Mouse (Mus musculus): ENCODE results near the gene Nfib.

Gene Nfib

GRCm38 (mm10) chr4:82394346-82394745 lies 311.2 kb downstream of the Nfib start:
- in situ Hi-C loops (cut with MboI, MseI) = no loop called here

GRCm38 (mm10) chr4:82393021-82393420 lies 312.5 kb downstream of the Nfib start:
- in situ Hi-C loops (cut with MboI, MseI) = no loop called here

- in situ Hi-C loops (cut with MboI, MseI) = no loop called here
Measured at GRCm38 (mm10) chr4:82392496-82392895, 313.1 kb downstream of the Nfib start.

- in situ Hi-C loops (cut with MboI, MseI) = no loop called here
Measured at GRCm38 (mm10) chr4:82391726-82392472, 313.7 kb downstream of the Nfib start.

GRCm38 (mm10) chr4:82390545-82390944 lies 315.0 kb downstream of the Nfib start:
- in situ Hi-C loops (cut with MboI, MseI) = no loop called here

- in situ Hi-C loops (cut with MboI, MseI) = no loop called here
Measured at GRCm38 (mm10) chr4:82389876-82390275, 315.7 kb downstream of the Nfib start.

- in situ Hi-C loops (cut with MboI, MseI) = no loop called here
Measured at GRCm38 (mm10) chr4:82387620-82388019, 317.9 kb downstream of the Nfib start.

GRCm38 (mm10) chr4:82386222-82386993 lies 319.1 kb downstream of the Nfib start:
- in situ Hi-C loops (cut with MboI, MseI) = no loop called here

- in situ Hi-C loops (cut with MboI, MseI) = no loop called here
Measured at GRCm38 (mm10) chr4:82385638-82386037, 319.9 kb downstream of the Nfib start.

- in situ Hi-C loops (cut with MboI, MseI) = no loop called here
Measured at GRCm38 (mm10) chr4:82383991-82384731, 321.4 kb downstream of the Nfib start.

GRCm38 (mm10) chr4:82383346-82383745 lies 322.2 kb downstream of the Nfib start:
- in situ Hi-C loops (cut with MboI, MseI) = no loop called here

GRCm38 (mm10) chr4:82381786-82382185 lies 323.8 kb downstream of the Nfib start:
- in situ Hi-C loops (cut with MboI, MseI) = no loop called here

- in situ Hi-C loops (cut with MboI, MseI) = no loop called here
Measured at GRCm38 (mm10) chr4:82380578-82380977, 325.0 kb downstream of the Nfib start.

GRCm38 (mm10) chr4:82378050-82378449 lies 327.5 kb downstream of the Nfib start:
- in situ Hi-C loops (cut with MboI, MseI) = no loop called here

GRCm38 (mm10) chr4:82377621-82378020 lies 327.9 kb downstream of the Nfib start:
- in situ Hi-C loops (cut with MboI, MseI) = no loop called here

- in situ Hi-C loops (cut with MboI, MseI) = no loop called here
Measured at GRCm38 (mm10) chr4:82374560-82374959, 331.0 kb downstream of the Nfib start.

- in situ Hi-C loops (cut with MboI, MseI) = no loop called here
Measured at GRCm38 (mm10) chr4:82372217-82372616, 333.3 kb downstream of the Nfib start.

GRCm38 (mm10) chr4:82371471-82371870 lies 334.1 kb downstream of the Nfib start:
- in situ Hi-C loops (cut with MboI, MseI) = no loop called here

GRCm38 (mm10) chr4:82369011-82369776 lies 336.4 kb downstream of the Nfib start:
- in situ Hi-C loops (cut with MboI, MseI) = no loop called here

- in situ Hi-C loops (cut with MboI, MseI) = no loop called here
Measured at GRCm38 (mm10) chr4:82368091-82368775, 337.3 kb downstream of the Nfib start.
